Comparison of ENCODE assay signal across 22 mouse cellular contexts in the genomic region with DNA sequence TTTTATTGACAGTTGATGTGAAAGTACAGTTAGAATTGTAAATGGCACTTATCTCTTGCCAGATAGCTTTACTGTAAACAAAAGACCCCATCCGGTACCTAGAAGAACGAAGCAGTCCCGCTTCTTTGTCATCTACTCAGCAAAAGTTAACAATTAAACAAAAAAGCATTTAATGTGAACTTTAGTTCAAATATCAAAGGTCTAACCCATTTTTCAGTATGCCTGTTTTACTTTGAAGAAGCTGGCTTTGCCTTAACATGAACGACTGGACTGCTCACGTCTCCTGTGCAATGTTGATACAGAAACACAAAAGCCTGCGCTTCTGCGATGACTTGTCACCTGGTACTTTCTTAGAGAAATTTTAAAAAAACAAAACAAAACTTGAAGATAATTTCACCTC.
"Had no signal": no experiment of that assay in that cellular context is flagged by ENCODE, and none has a peak within 500 bp of the region (broad histone marks: within the 10 kb centered on the region; RNA-seq: fewer than 3 reads in every experiment).

No protein-coding gene starts in this region.

- H3K9ac ChIP-seq: kidney, embryonic 15.5 days; liver, embryonic 15.5 days; lung, embryonic 15.5 days; midbrain, embryonic 13.5 days; neural tube, embryonic 13.5 days; stomach, embryonic 15.5 days had no signal

- H3K36me3 ChIP-seq: lung, embryonic 15.5 days; stomach, embryonic 15.5 days had no signal

- H3K27me3 ChIP-seq: kidney, embryonic 15.5 days; liver, embryonic 15.5 days; lung, embryonic 15.5 days; megakaryocyte, embryonic 14.5 days; midbrain, embryonic 13.5 days; neural tube, embryonic 13.5 days; stomach, embryonic 15.5 days had no signal

- H3K9me3 ChIP-seq: kidney, embryonic 15.5 days; liver, embryonic 15.5 days; lung, embryonic 15.5 days; megakaryocyte, embryonic 14.5 days; midbrain, embryonic 10.5 days; midbrain, embryonic 13.5 days; neural tube, embryonic 13.5 days; stomach, embryonic 15.5 days had no signal

- ATAC-seq: midbrain, embryonic 13.5 days; midbrain, embryonic 16.5 days had no signal

- H3K4me3 ChIP-seq: kidney, embryonic 15.5 days; left cerebral cortex, adult 2 months; liver, embryonic 15.5 days; lung, embryonic 15.5 days; megakaryocyte, embryonic 14.5 days; midbrain, embryonic 10.5 days; midbrain, embryonic 13.5 days; myocyte; neural tube, embryonic 13.5 days; stomach, embryonic 15.5 days had no signal

- H3K27ac ChIP-seq: kidney, embryonic 15.5 days; left cerebral cortex, adult 2 months; liver, embryonic 15.5 days; lung, embryonic 15.5 days; midbrain, embryonic 10.5 days; midbrain, embryonic 13.5 days; neural tube, embryonic 13.5 days; stomach, embryonic 15.5 days had no signal

- H3K4me2 ChIP-seq: kidney, embryonic 15.5 days; liver, embryonic 11.5 days; liver, embryonic 15.5 days; lung, embryonic 15.5 days; midbrain, embryonic 13.5 days; neural tube, embryonic 13.5 days; stomach, embryonic 15.5 days had no signal

- H3K4me1 ChIP-seq: kidney, embryonic 15.5 days; lung, embryonic 15.5 days; midbrain, embryonic 10.5 days; midbrain, embryonic 13.5 days; neural tube, embryonic 13.5 days; stomach, embryonic 15.5 days had no signal

- DNase-seq: kidney, adult 11 months; kidney, postnatal 14 days; layer of hippocampus, postnatal 36 days; lung, adult 18-20 months; lung, postnatal 10 days; lung, postnatal 36 days; retina, postnatal 1 day; right cerebral cortex, postnatal 25 days; spleen, adult 18-20 months; thymus, postnatal 25 days had no signal
